Mouse (Mus musculus) kidney, postnatal 36 days (tissue): ENCODE measurements around the gene Cs.

Experiments
- DNase-seq, 2 experiments: peaks; one replicate each; pipeline ENCODE4 v3.0.0; 2021 to 2022; ENCODE audit warnings: mixed read lengths in 2 of 2

The Cs gene

DNA sequence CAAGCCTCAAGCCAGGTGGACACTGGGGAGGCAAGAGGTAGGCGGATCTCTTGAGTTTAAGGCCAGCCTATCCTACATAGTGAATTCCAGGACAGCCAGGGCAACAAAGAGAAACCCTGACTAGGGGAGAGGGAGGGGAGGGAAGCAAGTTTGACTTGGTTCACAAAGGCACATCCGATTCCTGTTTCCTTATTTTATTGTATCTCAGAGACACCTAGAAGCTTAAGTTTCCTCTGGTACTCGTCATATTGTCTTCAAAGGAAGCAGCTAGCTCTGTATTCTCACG lies 73.0 kb downstream of the Cs start:
- DNase-seq, result peak; percentile 19 to 20

- peak; percentile 97 to 98 for DNase-seq
Measured at GRCm38 (mm10) chr10:128411211-128412054, 73.9 kb downstream of the Cs start, which contains the start of the genes Nabp2 and Rnf41. Gene Nabp2, minus strand, starts transcription at chr10:128411492. Gene Rnf41, plus strand, starts transcription at chr10:128411657.

DNA sequence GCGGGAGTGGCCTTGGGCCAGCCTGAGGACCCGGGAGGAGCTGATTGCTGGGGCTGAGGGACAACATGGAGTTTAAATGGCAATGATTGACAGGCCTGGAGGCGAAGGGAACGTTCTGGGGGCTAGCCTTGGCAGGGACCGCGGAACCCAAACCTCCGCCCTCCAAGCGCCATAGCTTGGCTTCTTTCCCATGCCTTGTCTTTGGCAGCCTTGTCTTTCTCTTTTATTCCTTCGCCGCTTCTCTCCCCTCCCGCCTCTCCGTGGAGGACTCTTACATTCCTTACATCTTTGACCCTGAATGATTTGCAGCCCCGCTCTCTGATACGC lies 74.5 kb downstream of the Cs start:
- peak; percentile 40 to 52 for DNase-seq
